Mouse (Mus musculus) embryo, embryonic 10 days (tissue): Measurements from ENCODE around the gene Srsf6.
"Not testable (repeated sequence)": the region's sequence is repeated elsewhere in the genome, so short reads cannot be mapped to it uniquely, and the experiment has no call there.

Experiments
- DNase-seq: peaks from one replicate; pipeline ENCODE4 v3.0.0-alpha.2; 2015; ENCODE audit warnings: low spot score

The Srsf6 gene

GRCm38 (mm10) chr2:162931123-162931673, at the start of gene Srsf6:
Srsf6 (plus strand) TSS chr2:162931528.
- peak; percentile 94 for DNase-seq

DNA sequence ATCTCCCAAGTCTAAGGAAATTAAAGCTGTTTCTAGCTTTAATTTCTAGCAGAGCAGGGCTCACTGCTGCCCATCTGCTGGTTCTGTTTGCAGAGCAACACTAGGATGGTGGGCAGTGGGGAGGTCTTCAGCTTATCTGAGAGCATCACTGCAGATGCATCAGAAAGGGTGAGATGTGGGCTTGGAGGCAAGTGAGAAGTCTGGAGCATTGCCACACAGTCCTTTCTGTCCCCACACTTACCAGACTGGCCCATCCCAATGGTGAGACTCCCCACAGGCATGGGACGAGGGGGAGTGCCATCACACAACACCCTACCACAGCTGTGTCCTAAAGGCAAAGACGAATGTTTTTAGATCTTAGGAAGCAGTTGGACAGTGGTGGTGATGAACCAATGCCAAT, 47.2 kb upstream of the Srsf6 start:
- DNase-seq: no peak

DNA sequence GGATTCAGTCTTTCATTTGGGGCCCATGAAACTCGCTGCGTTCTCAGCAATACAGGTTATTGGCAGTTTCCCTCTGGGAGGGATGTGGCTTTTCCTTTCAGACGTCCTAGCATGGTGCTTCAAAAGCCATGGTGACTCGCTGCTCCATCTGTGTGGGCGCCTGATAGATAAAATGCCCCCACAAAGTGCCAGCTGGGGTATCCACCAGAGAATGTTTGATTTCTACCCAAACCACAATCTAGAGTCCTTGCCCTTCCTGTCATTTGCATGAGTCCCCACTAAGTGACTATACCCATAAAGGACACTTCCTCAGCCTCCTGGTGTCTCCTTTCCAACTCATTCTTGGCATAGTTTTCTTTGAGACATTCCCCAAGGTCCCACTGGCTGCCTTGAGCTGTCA, 44.2 kb upstream of the Srsf6 start:
- DNase-seq: no peak

GRCm38 (mm10) chr2:162888677-162889076, 42.7 kb upstream of the Srsf6 start:
- no peak for DNase-seq

- DNase-seq: peak; percentile 35
Observed at GRCm38 (mm10) chr2:162889191-162889590, 42.1 kb upstream of the Srsf6 start.

GRCm38 (mm10) chr2:162889731-162890130, 41.6 kb upstream of the Srsf6 start:
- DNase-seq: no peak

DNA sequence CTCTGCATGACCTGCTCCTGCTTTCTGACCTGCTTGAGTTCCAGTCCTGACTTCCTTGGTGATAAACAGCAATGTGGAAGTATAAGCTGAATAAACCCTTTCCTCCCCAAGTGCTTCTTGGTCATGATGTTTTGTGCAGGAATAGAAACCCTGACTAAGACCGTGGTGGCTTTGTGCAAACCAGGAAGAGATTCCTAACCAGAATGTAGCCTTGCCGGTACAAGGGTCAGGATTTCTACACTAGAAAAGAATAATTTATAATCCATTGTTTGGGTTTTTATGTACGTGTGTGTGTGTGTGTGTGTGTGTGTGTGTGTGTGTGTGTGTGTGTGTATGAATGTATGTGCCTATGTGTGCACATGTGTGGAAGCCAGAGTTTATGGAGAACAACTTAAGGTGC, 38.3 kb upstream of the Srsf6 start:
- not testable (repeated sequence) for DNase-seq

DNA sequence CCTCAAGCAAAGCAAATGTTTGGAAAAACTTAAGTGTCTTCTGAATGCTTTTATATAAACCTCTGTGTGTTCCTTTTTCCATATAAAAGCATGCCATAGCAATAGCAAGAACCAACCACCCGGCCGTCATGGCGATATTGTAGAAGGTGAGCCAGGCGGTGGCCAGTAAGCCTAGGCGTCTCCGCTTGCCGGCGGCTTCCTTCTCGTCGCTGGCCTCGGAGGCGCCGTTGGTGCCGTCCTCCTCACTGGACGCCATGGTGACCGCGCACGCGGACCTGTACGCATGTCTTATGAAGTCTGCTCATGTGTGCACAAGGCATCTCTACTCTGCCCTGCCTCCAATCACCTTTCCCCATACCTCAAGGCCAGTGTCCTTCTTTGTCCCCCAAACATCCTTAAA, 32.1 kb upstream of the Srsf6 start:
- DNase-seq: not testable (repeated sequence)

DNA sequence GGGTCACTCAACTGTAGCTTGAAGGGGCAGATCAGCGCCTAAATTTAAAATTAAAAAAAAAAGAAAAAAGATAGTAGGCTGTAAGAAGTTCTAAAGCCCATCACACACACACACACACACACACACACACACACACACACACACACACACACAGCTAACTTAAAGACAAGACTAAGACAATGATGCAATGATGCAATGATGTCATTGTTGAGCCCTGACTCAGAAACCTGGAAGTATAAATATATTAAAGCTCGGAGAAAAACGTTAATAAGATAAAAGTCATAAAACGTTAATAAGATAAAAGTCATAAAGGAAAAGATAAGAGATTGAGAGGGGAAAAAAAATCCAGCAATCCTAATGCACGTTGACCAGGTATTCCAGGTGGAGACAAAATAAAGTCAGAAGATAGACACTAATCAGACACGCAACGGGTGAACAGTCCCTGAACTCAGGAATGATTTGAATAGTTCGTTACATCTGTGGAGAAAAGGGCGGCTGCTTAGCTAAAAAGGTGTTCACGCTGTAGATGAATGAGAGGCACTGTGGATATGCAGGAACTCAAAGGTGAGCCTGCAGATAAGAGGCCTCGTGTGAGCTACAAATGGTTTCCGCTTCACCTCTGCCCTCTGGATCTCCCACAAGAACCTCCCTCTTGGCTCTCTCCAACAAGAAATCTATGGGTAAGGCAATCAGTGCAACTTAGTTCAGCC, 31.3 kb upstream of the Srsf6 start:
- DNase-seq: no peak

DNA sequence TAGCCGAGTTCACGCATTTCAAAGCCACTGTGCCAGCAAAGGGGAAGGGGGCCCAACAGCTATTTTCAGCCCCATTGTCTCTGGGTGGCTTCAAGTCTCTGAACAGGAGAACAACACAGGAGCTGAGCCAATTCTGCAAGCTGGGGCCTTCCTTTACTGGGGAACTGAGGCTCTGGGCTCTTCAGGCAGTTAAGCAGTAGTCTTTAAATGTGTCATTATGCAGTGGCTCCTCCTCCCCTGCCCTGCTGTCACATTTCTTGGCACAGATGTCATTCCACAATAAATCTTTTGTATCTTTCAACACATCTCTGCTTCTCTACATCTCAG, 30.8 kb upstream of the Srsf6 start:
- DNase-seq: peak; percentile 21

DNA sequence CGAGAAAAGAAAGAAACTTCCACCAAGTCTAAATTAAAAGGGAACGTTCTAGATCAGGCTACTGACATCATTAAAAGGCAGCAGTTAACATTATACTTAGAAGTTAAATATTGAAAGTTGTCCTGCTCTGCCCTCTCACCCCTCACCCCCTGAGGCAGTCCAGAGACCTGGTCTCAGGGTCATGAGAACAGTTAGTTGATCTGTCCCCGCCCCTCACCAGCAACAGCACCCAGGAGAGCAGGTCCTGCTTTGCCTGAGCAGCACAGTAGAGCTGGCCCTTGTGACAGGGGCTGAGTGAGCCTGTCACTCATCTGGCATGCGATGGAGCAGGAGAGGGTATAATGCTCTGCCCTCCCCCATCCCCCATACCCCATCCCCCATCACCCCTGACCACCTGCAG, 25.4 kb upstream of the Srsf6 start:
- no peak for DNase-seq

DNA sequence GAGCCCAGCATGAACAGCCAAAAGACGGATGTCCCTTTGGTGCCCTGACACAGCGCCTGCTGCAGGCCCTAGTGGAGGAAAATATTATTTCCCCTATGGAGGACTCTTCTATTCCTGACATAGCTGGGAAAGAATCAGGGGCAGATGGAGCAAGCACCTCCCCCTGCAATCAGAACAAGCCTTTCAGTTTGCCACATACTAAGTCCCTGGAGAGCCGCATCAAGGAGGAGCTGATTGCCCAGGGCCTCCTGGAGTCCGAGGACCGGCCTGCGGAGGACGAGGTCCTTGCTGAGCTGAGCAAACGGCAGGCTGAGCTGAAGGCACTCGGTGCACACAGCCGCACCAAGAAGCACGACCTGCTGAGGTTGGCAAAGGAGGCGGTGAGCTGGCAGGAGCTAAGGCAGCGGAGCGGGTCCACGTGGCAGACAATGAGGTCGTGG, 23.3 kb upstream of the Srsf6 start:
- peak; percentile 14 for DNase-seq

DNA sequence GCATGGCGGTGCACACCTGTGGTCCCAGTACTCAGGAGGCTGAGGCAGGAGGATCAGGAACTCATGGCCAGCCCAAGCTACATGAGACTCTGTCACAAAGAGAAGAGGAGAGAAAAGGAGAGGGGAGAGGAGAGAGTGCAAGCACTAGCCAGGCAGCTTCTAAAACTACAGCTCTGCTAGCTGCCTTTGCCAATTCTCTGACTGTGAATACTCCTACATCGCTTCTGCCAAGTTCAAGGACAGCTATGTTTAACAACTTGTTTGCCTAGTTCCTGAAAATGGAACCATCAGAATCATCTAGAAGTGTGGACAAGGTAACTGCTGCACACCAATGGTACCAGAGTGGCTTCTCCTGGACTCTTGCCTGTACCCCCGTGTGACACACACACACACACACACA, 17.3 kb upstream of the Srsf6 start:
- DNase-seq: no peak

DNA sequence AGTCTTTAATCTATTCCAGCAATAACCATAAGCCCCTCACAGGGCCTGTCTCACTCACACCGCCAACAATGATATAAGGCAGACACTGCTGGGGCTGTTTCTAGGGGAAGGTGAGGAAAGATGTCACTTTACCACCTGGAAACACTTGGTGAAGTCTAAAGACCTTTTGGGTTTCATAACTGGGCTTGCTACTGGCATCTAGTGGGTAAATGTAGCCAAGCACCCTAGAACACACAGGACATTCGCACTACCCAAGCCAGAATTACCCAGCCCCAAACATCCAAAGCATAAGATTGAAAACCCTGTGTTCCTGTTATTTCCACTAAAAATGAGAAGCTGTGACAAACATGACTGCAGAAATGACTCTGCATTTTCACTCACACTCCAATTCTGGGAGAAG, 16.8 kb upstream of the Srsf6 start:
- peak; percentile 39 for DNase-seq

GRCm38 (mm10) chr2:162919926-162920325, 11.4 kb upstream of the Srsf6 start:
- no peak for DNase-seq

GRCm38 (mm10) chr2:162922183-162922582, 9.1 kb upstream of the Srsf6 start:
- peak; percentile 81 for DNase-seq

GRCm38 (mm10) chr2:162922834-162923233, 8.5 kb upstream of the Srsf6 start:
- no peak for DNase-seq

GRCm38 (mm10) chr2:162924126-162924525, 7.2 kb upstream of the Srsf6 start:
- DNase-seq: no peak

- DNase-seq: no peak
Observed at GRCm38 (mm10) chr2:162927918-162928585, 3.3 kb upstream of the Srsf6 start.

- no peak for DNase-seq
Observed at GRCm38 (mm10) chr2:162929704-162930103, 1.6 kb upstream of the Srsf6 start.

GRCm38 (mm10) chr2:162930516-162931122, 709 bp upstream of the Srsf6 start:
- peak; percentile 29 for DNase-seq

GRCm38 (mm10) chr2:162931674-162932650, 634 bp downstream of the Srsf6 start:
- DNase-seq: peak; percentile 61
